Mouse (Mus musculus) midbrain, embryonic 16.5 days (tissue): Measurements from ENCODE around the gene Unc45b. TPM values are rescaled to one million over a fixed set of nuclear protein-coding genes. Genes with fewer than 3 reads are reported as not detected.
"Not testable (repeated sequence)": the region's sequence is repeated elsewhere in the genome, so short reads cannot be mapped to it uniquely, and the experiment has no call there.

Experiments used
- ATAC-seq: fragments of 200-750 bp; cut with Nextera tagmentation; 2 replicates; pipeline ENCODE4 v1.8.0; 2017; ENCODE audit warnings: moderate TSS enrichment
- H3K27ac ChIP-seq: fragments of 300-500 bp; sonication (generic); 2 replicates; pipeline ENCODE4 v1.5.1; 2014; ENCODE audit warnings: mild to moderate bottlenecking, low read length, mixed read lengths
- H3K27me3 ChIP-seq: fragments of 300-500 bp; sonication (generic); 2 replicates; pipeline ENCODE4 v1.6.1; 2014; ENCODE audit warnings: low read depth, low read length, mixed read lengths; ENCODE audit not compliant: control insufficient read depth, insufficient read depth
- H3K36me3 ChIP-seq: fragments of 300-500 bp; sonication (generic); 2 replicates; pipeline ENCODE4 v1.6.1; 2014; ENCODE audit warnings: mild to moderate bottlenecking, low read length, moderate library complexity, mixed read lengths; ENCODE audit not compliant: control insufficient read depth, insufficient read depth
- H3K4me1 ChIP-seq: fragments of 300-500 bp; sonication (generic); 2 replicates; pipeline ENCODE4 v1.6.1; 2014; ENCODE audit warnings: mild to moderate bottlenecking, low read length, mixed read lengths; ENCODE audit not compliant: control insufficient read depth, insufficient read depth
- H3K4me2 ChIP-seq: fragments of 300-500 bp; sonication (generic); 2 replicates; pipeline ENCODE4 v1.6.1; 2014; ENCODE audit warnings: mild to moderate bottlenecking, low read length, mixed read lengths
- H3K4me3 ChIP-seq: fragments of 300-500 bp; sonication (generic); 2 replicates; pipeline ENCODE4 v1.5.1; 2014; ENCODE audit warnings: low read depth, mild to moderate bottlenecking, low read length, moderate library complexity, mixed read lengths
- H3K9ac ChIP-seq: fragments of 300-500 bp; sonication (generic); 2 replicates; pipeline ENCODE4 v1.6.1; 2014; ENCODE audit warnings: low read depth, low read length, mixed read lengths
- H3K9me3 ChIP-seq: fragments of 300-500 bp; sonication (generic); replicated peaks from 2 replicates; pipeline ENCODE4 v1.6.1; 2014; ENCODE audit warnings: mild to moderate bottlenecking, low read length, mixed read lengths; ENCODE audit not compliant: control insufficient read depth, poor library complexity, severe bottlenecking
- WGBS: fragments of 180-500 bp; shearing (Covaris S2); extraction: QIAGEN DNeasy Blood & Tissue Kit; methylation state at CpG from one replicate; pipeline ENCODE4 v1.1.7; 2014; 5-methylcytosine and 5-hydroxymethylcytosine counted together
- polyA plus RNA-seq: library from polyadenylated mRNA; unstranded; fragments of >200 nt; fragmentation: Nextera tagmentation; extraction: Ambion mirVana; gene quantifications from 2 replicates; pipeline ENCODE4 v1.2.1, GENCODE M21; 2015

Unc45b gene
- polyA plus RNA-seq, 1 experiment from 2014 or later, result 1.5 TPM

DNA sequence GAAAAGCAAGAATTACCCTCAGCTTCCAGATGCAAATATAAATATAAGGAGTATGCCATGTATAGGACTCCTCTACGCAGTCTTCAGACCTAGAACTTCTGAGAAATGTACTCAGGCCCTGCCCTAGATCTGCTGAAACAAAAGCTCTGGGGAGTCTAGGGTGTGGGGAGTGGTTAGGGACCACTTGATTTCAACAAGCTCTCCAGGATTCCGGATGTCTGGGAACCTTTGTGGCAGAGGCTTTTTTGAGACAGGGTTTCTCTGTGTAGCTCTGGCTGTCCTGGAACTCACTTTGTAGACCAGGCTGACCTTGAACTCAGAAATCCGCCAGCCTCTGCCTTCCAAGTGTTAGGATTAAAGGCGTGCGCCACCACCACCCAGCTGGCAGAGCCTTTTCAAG is 4.5 kb upstream of the Unc45b start:
- 94% methylated on average over 5 of the region's 5 CpGs for WGBS
- peaks cover 11% of the 10 kb centered on the region for H3K4me1 ChIP-seq
- ATAC-seq, result no peak
- H3K9ac ChIP-seq, result no peak overlapping the region
- H3K36me3 ChIP-seq, result peaks cover 30% of the 10 kb centered on the region
- H3K27me3 ChIP-seq, result no peaks in the 10 kb centered on the region
- no peak overlapping the region for H3K4me2 ChIP-seq
- H3K27ac ChIP-seq, result no peak overlapping the region
- H3K4me3 ChIP-seq, result no peak overlapping the region
- H3K9me3 ChIP-seq, result no peaks in the 10 kb centered on the region

- Histone ChIP-seq H3K9ac (peak within 1 kb of the TSS; percentile 83), H3K4me1 (peaks cover 11% of the 10 kb centered on the region), H3K9me3 (no peaks in the 10 kb centered on the region), H3K27ac (peak within 1 kb of the TSS; percentile 52), H3K4me2 (peak within 1 kb of the TSS; percentile 86), H3K36me3 (peaks cover 17% of the 10 kb centered on the region), H3K4me3 (peak within 1 kb of the TSS; percentile 89), H3K27me3 (no peaks in the 10 kb centered on the region)
- WGBS, result 2% methylated on average over 73 of the region's 73 CpGs
- ATAC-seq, result peak; percentile 92
These were observed 2.4 kb upstream of the Unc45b start, which contains the start of gene Nle1 for GRCm38 (mm10) chr11:82907651-82908607. Nle1 (minus strand) TSS chr11:82908411.

GRCm38 (mm10) chr11:82908608-82908989 is 1.8 kb upstream of the Unc45b start:
- peak overlapping the region; percentile 83 for H3K9ac ChIP-seq
- peaks cover 3% of the 10 kb centered on the region; the same call in 1 of the 2 replicates for H3K27me3 ChIP-seq
- H3K4me3 ChIP-seq, result peak overlapping the region; percentile 89
- H3K36me3 ChIP-seq, result peaks cover 14% of the 10 kb centered on the region
- ATAC-seq, result no peak
- H3K9me3 ChIP-seq, result no peaks in the 10 kb centered on the region
- peak overlapping the region; percentile 86 for H3K4me2 ChIP-seq
- H3K4me1 ChIP-seq, result peaks cover 11% of the 10 kb centered on the region
- H3K27ac ChIP-seq, result no peak overlapping the region
- 70% methylated on average over 6 of the region's 10 CpGs for WGBS

GRCm38 (mm10) chr11:82910679-82911389 is 484 bp downstream of the Unc45b start:
- Histone ChIP-seq H3K9me3 (no peaks in the 10 kb centered on the region), H3K9ac (no peak overlapping the region), H3K4me2 (no peak overlapping the region), H3K27me3 (peaks cover 3% of the 10 kb centered on the region; the same call in 1 of the 2 replicates), H3K4me1 (peaks cover 11% of the 10 kb centered on the region), H3K27ac (no peak overlapping the region), H3K4me3 (no peak overlapping the region), H3K36me3 (peaks cover 4% of the 10 kb centered on the region; the same call in 1 of the 2 replicates)
- ATAC-seq, result no peak
- WGBS, result 78% methylated on average over 11 of the region's 11 CpGs

- WGBS, result 7% methylated on average over 16 of the region's 16 CpGs
These were observed 4.5 kb downstream of the Unc45b start for GRCm38 (mm10) chr11:82914711-82915352.

GRCm38 (mm10) chr11:82920768-82921167 is 10.4 kb downstream of the Unc45b start:
- no peak for ATAC-seq
- Histone ChIP-seq H3K9ac (no peak overlapping the region), H3K27me3 (no peaks in the 10 kb centered on the region; the same call in 1 of the 2 replicates), H3K36me3 (no peaks in the 10 kb centered on the region), H3K9me3 (no peaks in the 10 kb centered on the region), H3K4me2 (no peak overlapping the region), H3K4me1 (no peaks in the 10 kb centered on the region), H3K27ac (no peak overlapping the region), H3K4me3 (no peak overlapping the region)
- 65% methylated on average over 10 of the region's 10 CpGs for WGBS

More at GRCm38 (mm10) chr11:82914711-82915352, 4.5 kb downstream of the Unc45b start:
- peak overlapping the region; percentile 4; the same call in 1 of the 2 replicates for H3K4me3 ChIP-seq
- no peaks in the 10 kb centered on the region for H3K4me1 ChIP-seq
- ATAC-seq, result 0 out of 2 replicates have a peak, but pooled peaks have one; percentile 56
- H3K4me2 ChIP-seq, result peak overlapping the region; percentile 40
- H3K27me3 ChIP-seq, result peaks cover 3% of the 10 kb centered on the region; the same call in 1 of the 2 replicates
- H3K36me3 ChIP-seq, result no peaks in the 10 kb centered on the region
- H3K9ac ChIP-seq, result no peak overlapping the region
- no peak overlapping the region for H3K27ac ChIP-seq
- H3K9me3 ChIP-seq, result no peaks in the 10 kb centered on the region

DNA sequence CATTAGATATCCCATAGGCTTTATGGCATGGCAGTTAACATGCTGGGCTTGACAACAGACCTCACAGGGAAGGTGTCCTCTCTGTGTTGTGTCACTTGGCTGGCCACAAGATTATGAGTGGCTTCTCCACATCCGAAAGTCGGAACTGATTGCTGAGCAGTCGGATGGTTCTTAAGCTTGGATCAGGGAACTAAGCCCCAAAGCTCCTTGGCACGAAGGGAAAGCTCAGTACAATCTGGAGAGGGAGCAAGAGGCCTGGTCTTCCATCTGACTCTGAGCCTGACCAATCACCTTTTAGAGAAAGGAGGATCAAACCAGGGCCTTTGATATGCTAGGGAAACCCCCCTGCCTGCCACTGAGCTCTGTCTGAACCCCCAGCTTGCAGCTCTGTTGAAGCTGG is 11.3 kb downstream of the Unc45b start:
- no peaks in the 10 kb centered on the region for H3K4me1 ChIP-seq
- H3K9me3 ChIP-seq, result no peaks in the 10 kb centered on the region
- WGBS, result 67% methylated on average over 4 of the region's 4 CpGs
- no peak for ATAC-seq
- no peak overlapping the region for H3K27ac ChIP-seq
- no peak overlapping the region for H3K4me2 ChIP-seq
- H3K27me3 ChIP-seq, result no peaks in the 10 kb centered on the region; the same call in 1 of the 2 replicates
- no peak overlapping the region for H3K4me3 ChIP-seq
- no peak overlapping the region for H3K9ac ChIP-seq
- no peaks in the 10 kb centered on the region for H3K36me3 ChIP-seq

DNA sequence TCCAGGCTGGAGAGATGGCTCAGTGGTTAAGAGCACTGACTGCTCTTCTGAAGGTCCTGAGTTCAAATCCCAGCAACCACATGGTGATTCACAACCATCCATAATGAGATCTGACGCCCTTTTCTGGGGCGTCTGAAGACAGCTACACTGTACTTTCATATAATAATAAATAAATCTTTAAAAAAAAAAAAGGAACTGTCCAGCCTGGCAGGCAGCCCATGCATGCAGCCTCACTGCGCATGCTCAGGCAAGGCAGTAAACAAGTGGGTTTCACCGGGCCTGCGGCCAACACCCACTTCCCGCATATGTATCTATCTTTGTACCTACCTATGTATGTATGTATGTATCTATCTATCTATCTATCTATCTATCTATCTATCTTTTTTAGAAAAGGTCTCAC is 13.6 kb downstream of the Unc45b start:
- H3K4me2 ChIP-seq, result not testable (repeated sequence)

More for the DNA sequence above, 13.6 kb downstream of the Unc45b start:
- H3K4me3 ChIP-seq, H3K27ac ChIP-seq, H3K9me3 ChIP-seq, H3K9ac ChIP-seq, H3K36me3 ChIP-seq, ATAC-seq, H3K4me1 ChIP-seq: not testable (repeated sequence)
- H3K27me3 ChIP-seq, result peaks cover 11% of the 10 kb centered on the region; the same call in 1 of the 2 replicates
- WGBS, result 84% methylated on average over 6 of the region's 6 CpGs
